Mouse (Mus musculus): ENCODE data around the gene Rrp8.

GRCm38 (mm10) chr7:105764331-105764730 is 27.1 kb upstream of the Rrp8 start:
- TF ChIP-seq CTCF (conservative IDR thresholded peaks at IDR 0.05; ENCODE audit: low read length), result no peak
- no peak for TF ChIP-seq NANOG (IDR thresholded peaks at IDR 0.05; ENCODE audit: borderline replicate concordance, low read length)
- TF ChIP-seq POU5F1 (IDR thresholded peaks at IDR 0.05; ENCODE audit: borderline replicate concordance, low read length), result no peak

Measured in E14TG2a.4 (cell line).